Mouse (Mus musculus) brain, embryonic 14.5 days (tissue): ENCODE measurements around the gene Thbs1.

Experiments used
- CTCF ChIP-seq: fragments of 200-500 bp; IDR thresholded peaks from 2 replicates; pipeline ENCODE4 v1.5.1; 2012; ENCODE audit warnings: inconsistent platforms, mild to moderate bottlenecking, moderate library complexity, borderline replicate concordance; ENCODE audit not compliant: insufficient read depth, insufficient read length; ENCODE audit errors: extremely low read depth
- POLR2A ChIP-seq: fragments of 200-500 bp; IDR thresholded peaks from 2 replicates; pipeline ENCODE4 v1.6.1; 2012; ENCODE audit warnings: mild to moderate bottlenecking, inconsistent platforms, borderline replicate concordance; ENCODE audit not compliant: poor library complexity, insufficient read depth, insufficient read length, severe bottlenecking; ENCODE audit errors: extremely low read depth

DNA sequence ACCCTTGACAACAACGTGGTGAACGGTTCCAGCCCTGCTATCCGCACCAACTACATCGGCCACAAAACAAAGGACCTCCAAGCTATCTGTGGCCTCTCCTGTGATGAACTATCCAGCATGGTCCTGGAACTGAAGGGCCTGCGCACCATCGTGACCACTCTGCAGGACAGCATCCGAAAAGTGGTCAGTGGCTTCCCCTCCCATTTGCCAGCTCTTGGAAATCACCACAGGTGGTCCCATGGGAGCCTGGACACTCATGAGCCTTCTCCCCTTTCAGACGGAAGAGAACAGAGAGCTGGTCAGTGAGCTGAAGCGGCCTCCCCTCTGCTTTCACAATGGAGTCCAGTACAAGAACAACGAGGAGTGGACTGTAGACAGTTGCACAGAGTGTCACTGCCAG is 3.0 kb downstream of the Thbs1 start:
- TF ChIP-seq CTCF = no peak
- no peak for TF ChIP-seq POLR2A
